Mouse (Mus musculus) kidney, adult 11 months (tissue): ENCODE data around the gene Ltk.
"Not testable (repeated sequence)": the region's sequence is repeated elsewhere in the genome, so short reads cannot be mapped to it uniquely, and the experiment has no call there.

Source experiments
- DNase-seq: peaks from one replicate; pipeline ENCODE4 v3.0.0; 2022

Ltk gene

GRCm38 (mm10) chr2:119758101-119758843 lies 2.0 kb downstream of the Ltk start:
- DNase-seq: peak; percentile 19

DNA sequence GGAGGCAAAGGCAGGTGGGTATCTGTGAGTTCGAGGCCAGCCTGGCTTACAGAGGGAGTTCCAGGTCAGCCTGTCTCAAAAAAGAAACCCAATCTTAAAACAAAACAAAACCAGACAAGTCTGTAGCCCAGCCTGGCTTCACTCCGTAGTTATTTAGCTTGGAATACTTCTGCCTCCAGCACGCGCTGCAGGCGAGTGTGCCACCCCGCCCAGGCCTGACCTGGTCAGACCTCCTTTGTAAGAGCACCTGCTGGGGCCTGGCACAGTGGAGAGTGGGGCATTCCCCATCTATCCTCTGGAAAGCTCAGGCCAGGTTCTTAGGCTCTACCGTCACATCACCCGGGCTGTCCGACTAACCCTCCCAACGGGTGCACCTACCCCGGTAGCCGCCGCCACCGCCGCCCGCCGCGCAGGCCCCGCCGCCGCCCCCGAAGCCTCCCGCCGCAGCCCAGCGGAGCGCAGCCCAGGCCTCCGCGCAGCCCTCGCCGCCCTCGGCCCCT lies 2.6 kb downstream of the Ltk start:
- DNase-seq: no peak

GRCm38 (mm10) chr2:119749260-119749659 lies 11.0 kb downstream of the Ltk start:
- DNase-seq: no peak

- no peak for DNase-seq
Observed at GRCm38 (mm10) chr2:119747554-119747953, 12.7 kb downstream of the Ltk start.

DNA sequence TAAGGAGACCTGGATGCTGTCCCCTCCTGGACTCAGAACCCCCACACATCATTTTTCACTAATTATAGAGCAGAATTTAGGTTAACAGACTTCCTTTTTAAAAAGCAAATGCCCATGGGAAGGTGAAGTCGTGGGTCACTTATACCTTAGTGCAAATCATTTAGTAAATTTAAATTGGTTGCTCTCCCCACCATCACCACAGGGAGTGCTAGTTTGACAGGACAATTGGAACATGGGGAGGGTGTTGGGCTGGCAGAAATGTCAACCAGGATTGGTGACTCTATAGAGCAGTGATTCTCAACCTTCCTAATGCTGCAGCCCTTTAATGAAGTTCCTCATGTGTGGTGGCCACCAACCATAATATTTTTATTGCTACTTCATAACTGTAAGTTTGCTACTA lies 14.9 kb downstream of the Ltk start:
- no peak for DNase-seq

DNA sequence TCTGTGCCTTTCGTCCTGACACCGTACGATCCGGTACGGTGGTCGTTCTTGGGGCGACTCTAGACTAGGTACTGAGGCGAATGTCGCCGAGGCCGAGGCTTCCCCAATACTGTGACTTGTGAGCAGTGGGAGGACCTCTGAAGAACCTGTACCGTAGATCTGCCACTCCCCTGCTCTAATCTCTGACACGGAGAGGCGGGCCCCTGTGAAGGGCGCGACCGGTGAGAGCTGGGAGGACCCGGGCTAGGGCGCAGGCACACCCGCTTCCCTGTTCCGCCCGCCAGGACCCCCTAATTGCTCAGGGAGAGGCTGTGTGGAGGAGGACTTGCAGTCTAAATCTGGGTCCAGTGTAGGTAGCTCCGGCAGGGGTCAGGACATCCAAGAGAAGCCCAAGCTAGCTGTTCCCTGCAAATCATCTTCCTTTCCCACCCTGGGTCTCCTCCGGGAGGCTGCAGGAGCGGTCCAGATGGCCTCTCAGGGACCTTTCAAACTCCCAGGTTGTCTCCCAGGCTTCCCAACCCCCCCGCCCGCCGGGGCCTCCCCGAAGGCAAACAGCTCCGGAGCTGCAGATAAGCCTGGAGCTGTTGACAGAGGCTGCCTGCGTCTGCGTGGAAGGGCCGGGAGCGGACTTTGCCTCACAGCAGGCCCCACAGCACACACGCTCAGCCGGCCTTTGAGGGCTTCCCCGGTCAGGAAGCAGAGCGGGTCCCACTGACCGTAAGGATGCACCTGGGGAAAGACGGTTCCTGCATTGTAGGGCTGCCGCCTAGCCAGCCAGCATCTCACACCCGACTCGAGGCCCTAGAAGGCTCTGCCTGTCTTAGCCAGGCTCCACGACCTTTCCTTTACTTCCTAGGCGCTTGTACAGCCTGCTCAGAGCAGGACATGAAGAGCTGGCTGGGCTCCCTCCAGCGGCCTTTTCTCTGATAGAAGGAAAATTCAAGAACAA lies 15.8 kb downstream of the Ltk start:
- DNase-seq: no peak

DNA sequence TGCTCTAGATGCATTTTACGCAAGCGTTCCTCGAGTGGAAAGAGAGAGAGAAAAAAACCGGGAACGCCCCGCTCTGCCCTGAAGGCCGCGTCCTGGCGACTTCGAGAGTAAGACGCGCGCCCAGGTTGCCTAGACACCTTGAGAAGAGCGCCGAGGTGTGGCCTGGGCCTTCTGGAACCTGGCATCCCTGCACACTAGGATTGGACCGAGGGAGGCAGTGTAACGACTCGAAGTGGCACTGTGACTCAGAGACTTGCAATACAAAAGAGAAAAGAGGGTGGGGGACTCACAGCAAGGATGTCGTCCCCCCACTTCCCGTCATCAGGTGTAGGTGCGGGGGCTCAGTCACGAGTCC lies 16.4 kb downstream of the Ltk start:
- DNase-seq: no peak

- DNase-seq: no peak
Observed at GRCm38 (mm10) chr2:119743176-119743807, 16.9 kb downstream of the Ltk start.

- DNase-seq: peak; percentile 9
Observed at GRCm38 (mm10) chr2:119742461-119743175, 17.6 kb downstream of the Ltk start.

DNA sequence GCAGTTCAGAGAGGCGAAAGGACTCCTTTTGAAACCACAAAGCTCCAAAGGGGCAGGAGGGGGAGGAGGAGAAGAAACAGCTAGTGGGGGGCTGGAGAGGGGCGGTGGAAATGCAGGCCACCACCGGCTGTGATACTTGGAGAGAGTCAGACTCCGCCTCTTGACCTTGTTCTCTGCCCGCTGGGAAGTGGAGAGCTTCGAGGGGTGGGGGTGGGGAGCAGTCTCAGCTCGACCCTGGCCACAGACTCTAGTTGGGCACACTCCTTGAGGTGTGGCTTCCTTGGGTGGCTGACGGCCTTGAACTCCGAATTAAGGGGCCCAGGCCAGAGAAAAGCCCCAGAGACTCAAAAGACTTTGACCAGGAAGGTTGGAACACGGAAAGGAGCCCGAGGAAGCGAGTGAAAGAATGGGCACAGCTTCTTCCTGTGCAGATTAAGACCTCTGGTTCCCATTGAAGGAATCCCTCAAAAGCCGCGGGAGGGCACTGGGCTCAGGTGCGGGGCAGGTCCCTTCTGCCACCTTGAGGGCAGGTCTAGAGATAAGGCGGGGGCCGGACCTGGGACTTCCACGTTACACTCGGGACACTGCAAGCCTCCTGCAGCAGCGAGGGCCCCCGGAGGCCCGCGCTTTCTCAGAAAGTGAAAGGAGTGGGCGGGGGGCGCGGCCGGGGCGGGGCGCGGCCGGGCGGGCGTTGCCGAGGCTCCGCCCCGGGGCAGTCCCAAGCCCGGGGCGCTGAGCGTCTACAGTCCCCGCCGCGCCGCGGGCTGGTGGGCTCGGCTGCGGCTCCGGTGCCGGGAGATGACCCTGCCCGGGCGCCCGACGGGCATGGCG lies 18.4 kb downstream of the Ltk start, which contains the start of gene Itpka:
Itpka (plus strand) TSS at position 757 of the 831 bp plus-strand sequence.
- peak; percentile 40 for DNase-seq

- DNase-seq: no peak
Observed at GRCm38 (mm10) chr2:119740567-119740966, 19.7 kb downstream of the Ltk start.

DNA sequence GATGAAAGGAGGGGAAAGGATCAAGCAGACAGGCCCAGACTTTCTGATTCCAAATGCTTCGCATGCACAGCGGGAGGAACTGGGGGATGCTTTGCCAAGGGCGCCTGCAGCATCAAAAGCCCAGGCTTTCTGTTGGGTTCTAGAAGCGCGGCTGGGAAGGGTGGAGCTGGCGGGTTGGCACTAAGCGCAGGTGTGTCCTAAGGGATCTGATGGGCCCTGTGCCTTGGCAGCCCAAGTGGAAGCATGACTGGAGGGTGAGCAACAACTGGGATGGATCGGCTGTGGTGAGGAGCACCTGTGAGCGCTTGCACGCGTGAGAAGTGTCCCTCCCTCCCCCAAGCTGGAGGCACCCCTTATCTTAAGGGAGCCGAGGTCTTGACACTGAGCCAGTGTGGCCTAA lies 23.1 kb downstream of the Ltk start:
- no peak for DNase-seq

DNA sequence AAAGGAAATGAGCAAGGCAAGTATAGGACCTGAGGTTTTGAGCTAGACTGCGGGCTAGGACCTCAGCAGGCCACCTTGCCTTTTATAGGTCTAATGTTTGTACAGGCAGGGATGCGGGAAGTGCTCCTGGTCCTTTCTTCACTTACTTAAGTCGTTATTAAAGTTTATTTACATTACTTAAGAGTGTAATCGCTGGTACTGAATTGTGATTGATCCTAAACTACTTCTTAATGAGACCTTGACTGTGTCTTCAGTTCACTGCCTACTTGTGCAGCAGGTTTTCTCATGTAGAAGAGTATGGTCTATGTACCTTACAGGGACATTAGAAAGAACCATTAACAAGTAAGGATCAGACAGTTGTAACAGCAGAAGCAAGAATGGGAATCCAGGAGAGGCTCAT lies 29.5 kb downstream of the Ltk start:
- DNase-seq: no peak

GRCm38 (mm10) chr2:119727762-119728416 lies 32.3 kb downstream of the Ltk start:
- DNase-seq: no peak

DNA sequence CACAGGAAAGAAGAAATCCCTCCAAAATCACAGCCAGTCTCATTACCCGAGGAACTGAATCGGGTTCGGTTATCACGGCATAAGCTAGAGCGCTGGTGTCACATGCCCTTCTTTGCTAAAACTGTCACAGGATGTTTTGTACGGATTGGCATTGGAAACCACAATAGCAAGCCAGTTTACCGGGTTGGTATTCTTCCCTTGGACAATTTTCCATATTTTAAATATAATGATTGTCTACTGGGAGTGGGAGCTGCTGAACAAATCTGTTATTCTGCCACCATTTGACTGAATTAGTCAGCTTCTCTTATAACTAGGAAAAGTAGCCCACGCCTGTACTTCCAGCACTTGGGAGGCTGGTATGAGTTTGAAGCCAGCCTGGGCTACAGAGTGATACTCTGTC lies 39.2 kb downstream of the Ltk start:
- no peak for DNase-seq

DNA sequence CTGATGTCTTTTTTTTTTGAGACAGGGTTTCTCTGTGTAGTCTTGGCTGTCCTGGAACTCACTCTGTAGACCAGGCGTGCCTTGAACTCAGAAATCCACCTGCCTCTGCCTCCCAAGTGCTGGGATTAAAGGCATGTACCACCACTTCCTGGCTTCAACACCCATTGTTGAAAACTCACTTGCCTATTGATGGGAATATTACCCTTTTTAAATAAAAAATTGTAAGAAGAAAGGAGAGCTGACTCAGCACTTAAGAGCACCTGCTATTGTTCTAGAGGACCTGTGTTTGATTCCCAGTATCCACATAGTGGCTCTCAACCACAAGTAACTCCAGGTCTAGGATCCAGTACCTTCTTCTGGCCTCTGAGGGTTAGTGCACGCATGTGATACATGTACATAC lies 44.4 kb downstream of the Ltk start:
- not testable (repeated sequence) for DNase-seq

- DNase-seq: no peak
Observed at GRCm38 (mm10) chr2:119710011-119710410, 50.2 kb downstream of the Ltk start.

DNA sequence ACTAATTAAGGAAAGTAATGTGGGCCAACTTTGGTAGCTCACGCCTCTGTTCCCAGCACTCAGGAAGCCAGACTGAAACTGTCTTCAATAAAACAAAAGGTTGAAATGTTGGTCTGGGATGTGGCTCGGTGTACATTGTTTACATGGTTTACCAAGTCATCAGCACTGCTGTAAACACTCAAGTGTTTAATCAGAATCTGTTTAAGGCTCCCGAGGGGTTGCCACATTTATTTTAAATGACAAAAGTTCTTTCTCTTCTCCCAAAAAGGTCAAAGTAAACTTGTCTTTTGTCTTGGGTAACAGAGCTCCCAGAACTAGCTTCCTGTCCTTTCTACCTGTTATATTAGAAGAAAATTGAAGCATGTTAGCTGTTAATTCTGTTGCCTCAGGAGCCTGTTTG lies 52.6 kb downstream of the Ltk start:
- DNase-seq: no peak

- no peak for DNase-seq
Observed at GRCm38 (mm10) chr2:119703171-119703570, 57.1 kb downstream of the Ltk start.
